Mouse (Mus musculus) hindbrain, embryonic 16.5 days (tissue): ENCODE results near the gene Rere. TPM values are rescaled to one million over a fixed set of nuclear protein-coding genes. Genes with fewer than 3 reads are reported as not detected.

Experiments used
- ATAC-seq: fragments of 200-750 bp; cut with Nextera tagmentation; 2 replicates; pipeline ENCODE4 v1.8.0; 2017; ENCODE audit warnings: moderate TSS enrichment, moderate library complexity
- H3K27ac ChIP-seq: fragments of 300-500 bp; sonication (generic); 2 replicates; pipeline ENCODE4 v1.5.1; 2014; ENCODE audit warnings: low read depth, mild to moderate bottlenecking, control low read depth, low read length, moderate library complexity
- H3K27me3 ChIP-seq: fragments of 300-500 bp; sonication (generic); replicated peaks from 2 replicates; pipeline ENCODE4 v1.6.1; 2014; ENCODE audit warnings: low read length; ENCODE audit not compliant: control insufficient read depth, insufficient read depth
- H3K36me3 ChIP-seq: fragments of 300-500 bp; sonication (generic); 2 replicates; pipeline ENCODE4 v1.6.1; 2014; ENCODE audit warnings: mild to moderate bottlenecking, low read length, moderate library complexity, mixed read lengths; ENCODE audit not compliant: control insufficient read depth, insufficient read depth
- H3K4me1 ChIP-seq: fragments of 300-500 bp; sonication (generic); 2 replicates; pipeline ENCODE4 v1.6.1; 2014; ENCODE audit warnings: low read depth, low read length; ENCODE audit not compliant: control insufficient read depth, insufficient read depth
- H3K4me2 ChIP-seq: fragments of 300-500 bp; sonication (generic); 2 replicates; pipeline ENCODE4 v1.6.1; 2014; ENCODE audit warnings: mild to moderate bottlenecking, low read length, control low read depth, moderate library complexity
- H3K4me3 ChIP-seq: fragments of 300-500 bp; sonication (generic); 2 replicates; pipeline ENCODE4 v1.5.1; 2014; ENCODE audit warnings: mild to moderate bottlenecking, low read length, control low read depth, moderate library complexity
- H3K9ac ChIP-seq: fragments of 300-500 bp; sonication (generic); 2 replicates; pipeline ENCODE4 v1.6.1; 2014; ENCODE audit warnings: low read depth, mild to moderate bottlenecking, control low read depth, low read length, moderate library complexity
- H3K9me3 ChIP-seq: fragments of 300-500 bp; sonication (generic); 2 replicates; pipeline ENCODE4 v1.6.1; 2014; ENCODE audit warnings: mild to moderate bottlenecking, low read length, moderate library complexity; ENCODE audit not compliant: control insufficient read depth
- WGBS: fragments of 180-500 bp; shearing (Covaris S2); extraction: QIAGEN DNeasy Blood & Tissue Kit; methylation state at CpG from one replicate; pipeline ENCODE4 v1.1.7; 2014; 5-methylcytosine and 5-hydroxymethylcytosine counted together
- polyA plus RNA-seq: library from polyadenylated mRNA; unstranded; fragments of >200 nt; fragmentation: Nextera tagmentation; extraction: Ambion mirVana; gene quantifications from 2 replicates; pipeline ENCODE4 v1.2.1, GENCODE M21; 2015

Rere gene
- polyA plus RNA-seq, 1 experiment from 2014 or later = 25.4 TPM

DNA sequence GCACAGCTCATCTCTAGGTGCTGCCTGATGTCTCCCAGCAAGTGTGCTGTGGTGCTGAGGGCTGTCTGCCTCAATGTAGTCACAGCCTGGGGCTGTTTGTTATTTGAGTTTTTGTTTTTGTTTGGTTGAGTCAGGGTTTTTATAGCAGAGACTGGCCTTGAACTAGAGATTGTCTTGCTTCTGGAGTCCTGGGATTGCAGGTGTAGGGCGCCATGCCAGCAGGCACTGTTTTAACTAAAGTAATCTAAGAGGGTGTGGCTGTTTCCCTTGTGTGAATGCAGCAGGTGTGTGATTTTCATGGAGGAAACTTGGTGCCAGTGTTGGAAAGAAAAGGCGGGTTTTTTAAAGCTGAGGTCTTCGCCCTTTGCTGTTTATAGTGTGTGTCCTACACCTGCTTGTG lies 296.6 kb downstream of the Rere start:
- H3K9me3 ChIP-seq = no peaks in the 10 kb centered on the region
- no peaks in the 10 kb centered on the region for H3K27me3 ChIP-seq
- no peaks in the 10 kb centered on the region for H3K36me3 ChIP-seq
- H3K4me3 ChIP-seq = no peak overlapping the region
- H3K9ac ChIP-seq = no peak overlapping the region
- ATAC-seq = no peak
- H3K27ac ChIP-seq = no peak overlapping the region
- 96% methylated on average over 3 of the region's 3 CpGs for WGBS
- peaks cover 12% of the 10 kb centered on the region for H3K4me1 ChIP-seq
- no peak overlapping the region for H3K4me2 ChIP-seq

GRCm38 (mm10) chr4:150581931-150582723 lies 300.7 kb downstream of the Rere start:
- peaks cover 34% of the 10 kb centered on the region for H3K4me1 ChIP-seq

GRCm38 (mm10) chr4:150582966-150583776 lies 301.7 kb downstream of the Rere start:
- no peaks in the 10 kb centered on the region for H3K9me3 ChIP-seq
- H3K27me3 ChIP-seq = no peaks in the 10 kb centered on the region
- no peak overlapping the region for H3K4me3 ChIP-seq
- ATAC-seq = peak; percentile 75
- H3K27ac ChIP-seq = peak overlapping the region; percentile 79
- H3K4me2 ChIP-seq = peak overlapping the region; percentile 35
- peaks cover 36% of the 10 kb centered on the region for H3K4me1 ChIP-seq
- peak overlapping the region; percentile 33; the same call in 1 of the 2 replicates for H3K9ac ChIP-seq
- 17% methylated on average over 13 of the region's 13 CpGs for WGBS
- no peaks in the 10 kb centered on the region for H3K36me3 ChIP-seq

More at GRCm38 (mm10) chr4:150581931-150582723, 300.7 kb downstream of the Rere start:
- Histone ChIP-seq H3K27ac (peak overlapping the region; percentile 61), H3K36me3 (no peaks in the 10 kb centered on the region), H3K4me3 (no peak overlapping the region), H3K9ac (no peak overlapping the region), H3K27me3 (no peaks in the 10 kb centered on the region), H3K4me2 (no peak overlapping the region), H3K9me3 (no peaks in the 10 kb centered on the region)
- 66% methylated on average over 10 of the region's 10 CpGs for WGBS
- no peak for ATAC-seq

- Histone ChIP-seq H3K9me3 (no peaks in the 10 kb centered on the region), H3K4me2 (peak overlapping the region; percentile 35), H3K4me3 (no peak overlapping the region), H3K36me3 (no peaks in the 10 kb centered on the region), H3K4me1 (peaks cover 37% of the 10 kb centered on the region), H3K9ac (peak overlapping the region; percentile 33; the same call in 1 of the 2 replicates), H3K27ac (peak overlapping the region; percentile 79), H3K27me3 (no peaks in the 10 kb centered on the region)
- ATAC-seq = peak; percentile 50
- 62% methylated on average over 3 of the region's 3 CpGs for WGBS
Observed at GRCm38 (mm10) chr4:150583777-150584135, 302.3 kb downstream of the Rere start.

DNA sequence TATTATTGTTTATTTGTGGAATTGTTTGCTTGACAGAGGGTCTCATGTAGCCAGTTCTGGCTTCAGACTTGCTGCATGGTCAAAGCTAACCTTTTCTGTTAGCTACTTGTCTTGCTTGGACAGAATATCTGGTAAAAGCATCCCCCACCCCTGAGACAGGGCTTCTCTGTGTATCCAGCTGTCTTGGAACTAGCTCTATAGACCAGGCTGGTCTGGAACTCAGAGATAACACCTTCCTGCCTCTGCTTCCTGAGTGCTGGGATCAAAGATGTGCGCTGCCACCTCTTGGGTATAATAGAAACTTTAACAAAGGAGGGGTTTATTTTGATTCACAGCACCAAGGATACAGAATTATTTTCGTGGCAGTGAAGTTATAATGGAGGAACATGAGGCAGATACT lies 304.4 kb downstream of the Rere start:
- 94% methylated on average over 2 of the region's 2 CpGs for WGBS
- Histone ChIP-seq H3K4me3 (no peak overlapping the region), H3K4me1 (peaks cover 41% of the 10 kb centered on the region), H3K9ac (no peak overlapping the region), H3K4me2 (no peak overlapping the region), H3K27ac (no peak overlapping the region), H3K36me3 (no peaks in the 10 kb centered on the region), H3K9me3 (no peaks in the 10 kb centered on the region), H3K27me3 (no peaks in the 10 kb centered on the region)
- ATAC-seq = no peak

DNA sequence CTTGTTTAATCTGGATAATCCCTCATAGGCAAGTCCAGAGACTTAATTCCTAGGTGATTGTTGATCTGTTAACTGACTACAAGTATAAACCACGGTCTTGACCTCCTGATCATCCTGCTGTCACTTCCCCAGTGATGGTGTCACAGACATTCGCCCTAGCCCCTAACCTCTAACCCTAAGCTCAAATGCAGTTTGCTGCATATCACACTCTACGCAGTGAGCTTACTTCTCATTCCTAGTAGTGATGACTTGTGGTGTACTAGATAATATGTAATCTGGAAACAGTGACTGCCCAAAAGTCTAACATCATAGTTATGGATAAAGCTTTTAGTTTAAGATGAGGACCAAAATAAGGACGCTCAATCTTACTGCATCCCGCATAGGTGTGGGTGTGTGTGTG lies 304.8 kb downstream of the Rere start:
- H3K9ac ChIP-seq = no peak overlapping the region
- 92% methylated on average over 5 of the region's 5 CpGs for WGBS
- H3K4me3 ChIP-seq = no peak overlapping the region
- peaks cover 41% of the 10 kb centered on the region for H3K4me1 ChIP-seq
- H3K36me3 ChIP-seq = no peaks in the 10 kb centered on the region
- H3K27ac ChIP-seq = no peak overlapping the region
- no peaks in the 10 kb centered on the region for H3K27me3 ChIP-seq
- no peak overlapping the region for H3K4me2 ChIP-seq
- H3K9me3 ChIP-seq = no peaks in the 10 kb centered on the region
- no peak for ATAC-seq

- Histone ChIP-seq H3K4me1 (peaks cover 43% of the 10 kb centered on the region), H3K4me2 (no peak overlapping the region), H3K9ac (no peak overlapping the region), H3K27me3 (no peaks in the 10 kb centered on the region), H3K4me3 (no peak overlapping the region), H3K36me3 (no peaks in the 10 kb centered on the region), H3K27ac (peak overlapping the region; percentile 50; the same call in 1 of the 2 replicates), H3K9me3 (no peaks in the 10 kb centered on the region)
- WGBS = 85% methylated on average over 8 of the region's 8 CpGs
- no peak for ATAC-seq
Observed at GRCm38 (mm10) chr4:150587597-150588299, 306.3 kb downstream of the Rere start.

- H3K9me3 ChIP-seq = no peaks in the 10 kb centered on the region
- WGBS = 87% methylated on average over 2 of the region's 2 CpGs
- peaks cover 39% of the 10 kb centered on the region for H3K4me1 ChIP-seq
- no peak overlapping the region for H3K4me3 ChIP-seq
- H3K9ac ChIP-seq = no peak overlapping the region
- ATAC-seq = no peak
- H3K4me2 ChIP-seq = no peak overlapping the region
- no peaks in the 10 kb centered on the region for H3K27me3 ChIP-seq
- H3K36me3 ChIP-seq = no peaks in the 10 kb centered on the region
- H3K27ac ChIP-seq = no peak overlapping the region; the same call in 1 of the 2 replicates
Observed at GRCm38 (mm10) chr4:150588300-150588621, 306.8 kb downstream of the Rere start.
